Mouse (Mus musculus) CH12.LX (cell line): ENCODE data around the gene Mat1a. TPM values are rescaled to one million over a fixed set of nuclear protein-coding genes. Genes with fewer than 3 reads are reported as not detected.

Source experiments
- DNase-seq: peaks from one replicate; pipeline ENCODE4 v3.0.0-alpha.2; 2013; ENCODE audit errors: extremely low read depth
- H3K27ac ChIP-seq: 2 replicates; pipeline ENCODE4 v1.5.1; 2012; ENCODE audit warnings: low read depth, mild to moderate bottlenecking, control low read depth, moderate library complexity; ENCODE audit not compliant: insufficient read depth
- H3K27me3 ChIP-seq: replicated peaks from 2 replicates; pipeline ENCODE3; 2012; ENCODE audit warnings: inconsistent platforms
- H3K36me3 ChIP-seq, 2 experiments: replicated peaks in 1 of 2; 2 replicates each; pipeline versions ENCODE3 to v1.6.1; 2012; ENCODE audit warnings: inconsistent platforms in 1 of 2, low read length in 1 of 2, mild to moderate bottlenecking in 1 of 2, mixed read lengths in 1 of 2, moderate library complexity in 1 of 2; ENCODE audit not compliant: control insufficient read depth in 1 of 2, insufficient read depth in 1 of 2
- H3K4me1 ChIP-seq, 2 experiments: 2 replicates each; pipeline ENCODE4 v1.6.1; 2012; ENCODE audit warnings: inconsistent platforms in 1 of 2, moderate library complexity in 1 of 2; ENCODE audit not compliant: insufficient read depth in 2 of 2, control insufficient read depth in 1 of 2
- H3K4me2 ChIP-seq: 2 replicates; pipeline ENCODE4 v1.6.1; 2012; ENCODE audit warnings: low read depth, mild to moderate bottlenecking, control low read depth; ENCODE audit not compliant: poor library complexity, insufficient read depth, severe bottlenecking
- H3K4me3 ChIP-seq, 3 experiments: fragments of 150-350 bp in 1 of 3; sonication (generic) in 1 of 3; replicated peaks in 1 of 3; 2 replicates each; pipeline versions ENCODE3 to v1.5.1; 2011 to 2012; ENCODE audit warnings: low read depth in 2 of 3, low read length in 2 of 3, mild to moderate bottlenecking in 2 of 3, moderate library complexity in 2 of 3, control low read depth in 1 of 3, improper control_type of control experiment in 1 of 3, inconsistent platforms in 1 of 3, mixed read lengths in 1 of 3; ENCODE audit not compliant: poor library complexity in 1 of 3
- H3K79me2 ChIP-seq: replicated peaks from 2 replicates; pipeline ENCODE4 v1.6.1; 2012; ENCODE audit warnings: mild to moderate bottlenecking, moderate library complexity; ENCODE audit not compliant: control insufficient read depth, poor library complexity, insufficient read depth, severe bottlenecking; ENCODE audit errors: extremely low read depth
- H3K9ac ChIP-seq: 2 replicates; pipeline ENCODE4 v1.6.1; 2012; ENCODE audit warnings: low read depth, mild to moderate bottlenecking, control low read depth, moderate library complexity; ENCODE audit not compliant: insufficient read depth
- H3K9me3 ChIP-seq: replicated peaks from 2 replicates; pipeline ENCODE3; 2012; ENCODE audit warnings: low read length, inconsistent platforms, mixed read lengths
- BHLHE40 ChIP-seq: IDR thresholded peaks from 2 replicates; pipeline ENCODE4 v1.6.1; 2011; ENCODE audit warnings: mild to moderate bottlenecking, low read depth, low read length, improper control_type of control experiment
- CHD2 ChIP-seq: IDR thresholded peaks from 2 replicates; pipeline ENCODE4 v1.6.1; 2011; ENCODE audit warnings: low read length, improper control_type of control experiment
- E2F4 ChIP-seq: IDR thresholded peaks from 2 replicates; pipeline ENCODE4 v1.6.1; 2011; ENCODE audit warnings: low read depth, low read length, improper control_type of control experiment; ENCODE audit not compliant: insufficient replicate concordance
- EP300 ChIP-seq: IDR thresholded peaks from 2 replicates; pipeline ENCODE4 v1.6.1; 2011; ENCODE audit warnings: low read length, improper control_type of control experiment
- GABPA ChIP-seq: IDR thresholded peaks from 2 replicates; pipeline ENCODE4 v1.6.1; 2012; ENCODE audit warnings: low read depth, low read length, improper control_type of control experiment, inconsistent platforms; ENCODE audit not compliant: insufficient replicate concordance
- HCFC1 ChIP-seq: IDR thresholded peaks from 2 replicates; pipeline ENCODE4 v1.6.1; 2012; ENCODE audit warnings: low read depth, mild to moderate bottlenecking, inconsistent platforms, low read length, improper control_type of control experiment
- JUN ChIP-seq: IDR thresholded peaks from 2 replicates; pipeline ENCODE4 v1.6.1; 2011; ENCODE audit warnings: low read depth, mild to moderate bottlenecking, low read length, improper control_type of control experiment, moderate library complexity; ENCODE audit not compliant: insufficient read depth
- JUND ChIP-seq: conservative IDR thresholded peaks from 2 replicates; pipeline ENCODE4 v1.6.1; 2011; ENCODE audit warnings: low read depth, low read length, improper control_type of control experiment
- MAFK ChIP-seq: IDR thresholded peaks from 2 replicates; pipeline ENCODE4 v1.6.1; 2011; ENCODE audit warnings: low read length, improper control_type of control experiment; ENCODE audit not compliant: insufficient replicate concordance
- MAX ChIP-seq: IDR thresholded peaks from 2 replicates; pipeline ENCODE4 v1.6.1; 2011; ENCODE audit warnings: low read length, improper control_type of control experiment
- MEF2A ChIP-seq: IDR thresholded peaks from 2 replicates; pipeline ENCODE4 v1.6.1; 2014; ENCODE audit warnings: low read depth, mild to moderate bottlenecking, inconsistent platforms, low read length, improper control_type of control experiment, borderline replicate concordance
- MXI1 ChIP-seq: IDR thresholded peaks from 2 replicates; pipeline ENCODE4 v1.6.1; 2011; ENCODE audit warnings: mild to moderate bottlenecking, low read depth, low read length, improper control_type of control experiment
- MYC ChIP-seq: IDR thresholded peaks from 2 replicates; pipeline ENCODE4 v1.6.1; 2011; ENCODE audit warnings: low read depth, mild to moderate bottlenecking, improper control_type of control experiment, low read length
- PAX5 ChIP-seq: IDR thresholded peaks from 2 replicates; pipeline ENCODE4 v1.6.1; 2012; ENCODE audit warnings: low read length, inconsistent platforms, mixed read lengths
- POLR2A ChIP-seq: IDR thresholded peaks from 2 replicates; pipeline ENCODE4 v1.6.1; 2011; ENCODE audit warnings: low read depth, mild to moderate bottlenecking, improper control_type of control experiment, low read length
- POLR2AphosphoS2 ChIP-seq: IDR thresholded peaks from 2 replicates; pipeline ENCODE4 v1.6.1; 2011; ENCODE audit warnings: low read depth, low read length, improper control_type of control experiment
- RAD21 ChIP-seq: IDR thresholded peaks from 2 replicates; pipeline ENCODE4 v1.6.1; 2011; ENCODE audit warnings: low read depth, mild to moderate bottlenecking, low read length, improper control_type of control experiment, moderate library complexity
- SIN3A ChIP-seq: IDR thresholded peaks from 2 replicates; pipeline ENCODE4 v1.6.1; 2012; ENCODE audit warnings: low read length, improper control_type of control experiment, inconsistent platforms
- TCF12 ChIP-seq: IDR thresholded peaks from 2 replicates; pipeline ENCODE4 v1.6.1; 2014; ENCODE audit warnings: low read depth, mild to moderate bottlenecking, inconsistent platforms, low read length, improper control_type of control experiment
- UBTF ChIP-seq: IDR thresholded peaks from 2 replicates; pipeline ENCODE4 v1.6.1; 2012; ENCODE audit warnings: low read depth, mild to moderate bottlenecking, inconsistent platforms, low read length, improper control_type of control experiment, moderate library complexity
- USF1 ChIP-seq: IDR thresholded peaks from 2 replicates; pipeline ENCODE4 v1.6.1; 2014; ENCODE audit warnings: low read depth, mild to moderate bottlenecking, inconsistent platforms, low read length, improper control_type of control experiment
- ZC3H11A ChIP-seq: IDR thresholded peaks from 2 replicates; pipeline ENCODE4 v1.6.1; 2012; ENCODE audit warnings: low read depth, mild to moderate bottlenecking, inconsistent platforms, low read length, improper control_type of control experiment
- ZKSCAN1 ChIP-seq: IDR thresholded peaks from 2 replicates; pipeline ENCODE4 v1.6.1; 2012; ENCODE audit warnings: low read depth, inconsistent platforms, low read length, improper control_type of control experiment, borderline replicate concordance
- ZMIZ1 ChIP-seq: IDR thresholded peaks from 2 replicates; pipeline ENCODE4 v1.6.1; 2012; ENCODE audit warnings: low read depth, mild to moderate bottlenecking, inconsistent platforms, low read length, improper control_type of control experiment
- ZNF384 ChIP-seq: IDR thresholded peaks from 2 replicates; pipeline ENCODE4 v1.6.1; 2012; ENCODE audit warnings: low read depth, low read length, improper control_type of control experiment, inconsistent platforms
- dilution Hi-C: fragments of 300-500 bp; cut with MboI; formaldehyde crosslinking; loops from 2 replicates; pipeline ENCODE4 v1.14.3; 2020; ENCODE audit warnings: low sequenced_read_pairs; ENCODE audit not compliant: extremely low pct_unique_long_range_greater_than_20kb, extremely low pct_ligation_motif_present
- in situ Hi-C: fragments of 300-500 bp; cut with MboI; formaldehyde crosslinking; loops from 3 replicates; pipeline ENCODE4 v1.14.3; 2019; ENCODE audit warnings: low sequenced_read_pairs, low pct_ligation_motif_present, low pct_unique_long_range_greater_than_20kb, mixed read lengths
- polyA plus RNA-seq: library from polyadenylated mRNA; unstranded; fragments of >175 nt; gene quantifications from 2 replicates; pipeline ENCODE4 v1.2.1, GENCODE M21; 2012; ENCODE audit warnings: low read depth; ENCODE audit not compliant: insufficient read length
- total RNA-seq, 2 experiments: library from RNA; depleted of rRNA; stranded (reverse); fragments of 300-350 nt in 1 of 2; fragments of >200 nt in 1 of 2; gene quantifications; 2 replicates each; pipeline ENCODE4 v1.2.3; 2012 to 2014

Gene Mat1a
- total and polyA plus RNA-seq, 3 experiments: not detected

DNA sequence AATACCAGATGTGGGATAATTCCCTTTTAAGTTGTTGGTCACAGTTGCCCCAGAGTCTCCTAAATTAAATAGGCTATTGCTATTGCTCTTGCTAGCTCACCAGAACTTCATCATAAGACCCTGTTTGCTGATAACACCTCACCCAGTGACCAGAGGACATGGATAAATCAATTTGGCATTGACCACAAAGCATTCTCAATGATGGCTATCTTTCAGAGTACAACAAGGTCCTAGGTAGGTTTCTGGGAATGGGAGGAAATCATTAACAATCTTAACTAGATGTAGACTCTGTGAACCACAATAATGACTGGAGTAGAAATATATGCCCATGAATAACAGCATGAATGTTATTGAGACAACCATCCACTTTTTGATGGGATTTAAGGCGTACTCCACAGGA, 35.9 kb downstream of the Mat1a start:
- no peaks in the 10 kb centered on the region for H3K36me3 ChIP-seq
- no peak overlapping the region for H3K9ac ChIP-seq
- dilution Hi-C loops: no loop called here
- no peaks in the 10 kb centered on the region for H3K9me3 ChIP-seq
- H3K4me1 ChIP-seq: no peaks in the 10 kb centered on the region
- H3K27ac ChIP-seq: no peak overlapping the region
- TF ChIP-seq ZMIZ1: no peak
- TF ChIP-seq POLR2AphosphoS2: no peak
- no peak for TF ChIP-seq HCFC1
- TF ChIP-seq UBTF: no peak
- TF ChIP-seq E2F4: no peak
- no peak for TF ChIP-seq GABPA
- no peak for DNase-seq
- H3K4me3 ChIP-seq: no peak overlapping the region
- H3K79me2 ChIP-seq: no peaks in the 10 kb centered on the region
- in situ Hi-C loops: no loop called here
- H3K27me3 ChIP-seq: no peaks in the 10 kb centered on the region
- no peak overlapping the region for H3K4me2 ChIP-seq

DNA sequence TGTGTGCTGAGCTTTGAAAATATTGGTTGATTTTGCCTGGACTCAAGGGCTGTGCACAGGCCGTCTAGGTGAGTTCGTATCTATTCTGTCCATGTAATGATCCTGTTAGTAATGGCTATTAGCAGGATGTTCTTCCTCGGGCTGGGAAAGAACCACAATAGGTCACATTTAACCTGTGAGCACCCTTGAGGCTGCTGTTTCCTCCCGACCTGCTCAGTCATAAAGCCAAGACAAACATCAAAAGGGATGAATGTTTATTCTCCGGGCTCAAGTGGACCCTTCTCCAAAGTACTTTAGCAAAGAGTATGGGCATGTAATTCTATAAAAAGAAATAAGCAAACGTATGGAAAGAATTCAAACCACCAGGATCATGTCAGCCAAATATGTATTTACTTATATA, 41.2 kb downstream of the Mat1a start:
- no peak for TF ChIP-seq ZC3H11A
- TF ChIP-seq ZNF384: no peak
- no peak for TF ChIP-seq RAD21
- TF ChIP-seq UBTF: no peak
- TF ChIP-seq SIN3A: no peak
- TF ChIP-seq MXI1: no peak
- TF ChIP-seq POLR2A: no peak
- no peak for TF ChIP-seq ZKSCAN1
- TF ChIP-seq PAX5: no peak
- no peak for TF ChIP-seq HCFC1
- no peak for TF ChIP-seq EP300
- no peak for TF ChIP-seq MEF2A
- H3K4me1 ChIP-seq: no peaks in the 10 kb centered on the region
- no peaks in the 10 kb centered on the region for H3K79me2 ChIP-seq
- no peaks in the 10 kb centered on the region for H3K27me3 ChIP-seq
- H3K9me3 ChIP-seq: no peaks in the 10 kb centered on the region
- no peak overlapping the region for H3K9ac ChIP-seq
- dilution Hi-C loops: no loop called here
- no peak overlapping the region for H3K4me3 ChIP-seq
- no peak overlapping the region for H3K4me2 ChIP-seq
- H3K27ac ChIP-seq: no peak overlapping the region
- H3K36me3 ChIP-seq: no peaks in the 10 kb centered on the region
- DNase-seq: no peak
- in situ Hi-C loops: no loop called here

DNA sequence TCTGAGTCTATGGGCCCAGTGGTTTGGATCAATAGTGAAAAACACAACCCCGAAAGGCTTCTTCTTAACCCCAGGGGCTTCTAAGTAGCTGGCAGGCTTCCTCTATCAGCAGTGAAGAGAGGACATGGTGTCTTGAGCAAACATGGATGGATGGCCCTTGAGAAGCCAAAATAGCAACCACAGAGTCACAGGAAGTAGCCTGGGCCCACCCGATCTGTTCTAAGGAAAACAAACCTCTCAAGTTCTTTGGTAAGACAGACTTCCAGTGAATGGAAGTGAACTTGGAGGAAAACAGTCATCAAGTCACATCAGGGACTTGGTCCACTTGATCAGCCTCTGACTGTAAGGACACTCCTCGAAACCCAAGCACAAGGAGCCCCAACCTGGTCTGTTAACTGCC, 42.1 kb downstream of the Mat1a start:
- dilution Hi-C loops: no loop called here
- TF ChIP-seq RAD21 (no peak), USF1 (no peak), CHD2 (no peak), JUN (no peak), BHLHE40 (no peak), MAX (no peak), MYC (no peak), PAX5 (no peak), TCF12 (no peak), MAFK (no peak), SIN3A (no peak), ZC3H11A (no peak), GABPA (no peak), MXI1 (no peak), JUND (no peak)
- TF ChIP-seq, all 38 proteins: peak for 0
- no peaks in the 10 kb centered on the region for H3K9me3 ChIP-seq

More for the DNA sequence above, 42.1 kb downstream of the Mat1a start:
- Histone ChIP-seq H3K79me2 (no peaks in the 10 kb centered on the region), H3K27ac (no peak overlapping the region), H3K27me3 (no peaks in the 10 kb centered on the region), H3K4me2 (no peak overlapping the region; the same call in 1 of the 2 replicates), H3K36me3 (no peaks in the 10 kb centered on the region), H3K9ac (no peak overlapping the region), H3K4me1 (no peaks in the 10 kb centered on the region), H3K4me3 (no peak overlapping the region)
- DNase-seq: no peak
- in situ Hi-C loops: no loop called here
